20 mouse cellular contexts compared by ENCODE assay signal in genomic region chr13:58317768-58318167, GRCm38 (mm10). TPM values are rescaled to one million over a fixed set of nuclear protein-coding genes. Genes with fewer than 3 reads are reported as not detected.
"Had no signal": no experiment of that assay in that cellular context is flagged by ENCODE, and none has a peak within 500 bp of the region (broad histone marks: within the 10 kb centered on the region; RNA-seq: fewer than 3 reads in every experiment).

No protein-coding gene starts in this region.

- H3K27me3 ChIP-seq: limb, embryonic 12.5 days; limb, embryonic 15.5 days; neural tube, embryonic 13.5 days had no signal

- H3K4me3 ChIP-seq: limb, embryonic 12.5 days; limb, embryonic 15.5 days; myocyte; neural tube, embryonic 13.5 days had no signal

- ATAC-seq: intestine, embryonic 16.5 days; liver, postnatal 0 days; lung, postnatal 0 days had no signal

- H3K27ac ChIP-seq: limb, embryonic 12.5 days; limb, embryonic 15.5 days; liver, embryonic 14.5 days; macrophage; neural tube, embryonic 13.5 days had no signal

- H3K4me1 ChIP-seq: limb, embryonic 12.5 days; limb, embryonic 15.5 days had no signal

- H3K9ac ChIP-seq: limb, embryonic 12.5 days; limb, embryonic 15.5 days; liver, embryonic 14.5 days; liver, postnatal 0 days; lung, embryonic 14.5 days; neural tube, embryonic 13.5 days had no signal

- H3K4me2 ChIP-seq: limb, embryonic 12.5 days; limb, embryonic 15.5 days; liver, embryonic 11.5 days; lung, embryonic 14.5 days; neural tube, embryonic 13.5 days had no signal

- DNase-seq: kidney, adult 18-20 months; kidney, adult 9 months; kidney, postnatal 14 days; kidney, postnatal 4 days; left cerebral cortex, postnatal 4 days; liver, postnatal 0 days; lung, embryonic 14.5 days; thymus, adult 2 months; thymus, postnatal 14 days; thymus, postnatal 4 days had no signal

- H3K36me3 ChIP-seq: limb, embryonic 12.5 days; limb, embryonic 15.5 days; neural tube, embryonic 13.5 days had no signal

- H3K9me3 ChIP-seq: limb, embryonic 12.5 days; limb, embryonic 15.5 days; neural tube, embryonic 13.5 days had no signal

RNA-seq across cellular contexts. Expression of gene Kif27, which starts 41.2 kb away (rescaled TPM):
- total RNA-seq: megakaryocyte, adult 5-6 weeks had no signal
